Mouse (Mus musculus) cerebellum, adult 9-11 months (tissue): ENCODE measurements around the gene Exoc4.

Experiments used
- DNase-seq: peaks from one replicate; pipeline ENCODE4 v3.0.0; 2022

The Exoc4 gene

DNA sequence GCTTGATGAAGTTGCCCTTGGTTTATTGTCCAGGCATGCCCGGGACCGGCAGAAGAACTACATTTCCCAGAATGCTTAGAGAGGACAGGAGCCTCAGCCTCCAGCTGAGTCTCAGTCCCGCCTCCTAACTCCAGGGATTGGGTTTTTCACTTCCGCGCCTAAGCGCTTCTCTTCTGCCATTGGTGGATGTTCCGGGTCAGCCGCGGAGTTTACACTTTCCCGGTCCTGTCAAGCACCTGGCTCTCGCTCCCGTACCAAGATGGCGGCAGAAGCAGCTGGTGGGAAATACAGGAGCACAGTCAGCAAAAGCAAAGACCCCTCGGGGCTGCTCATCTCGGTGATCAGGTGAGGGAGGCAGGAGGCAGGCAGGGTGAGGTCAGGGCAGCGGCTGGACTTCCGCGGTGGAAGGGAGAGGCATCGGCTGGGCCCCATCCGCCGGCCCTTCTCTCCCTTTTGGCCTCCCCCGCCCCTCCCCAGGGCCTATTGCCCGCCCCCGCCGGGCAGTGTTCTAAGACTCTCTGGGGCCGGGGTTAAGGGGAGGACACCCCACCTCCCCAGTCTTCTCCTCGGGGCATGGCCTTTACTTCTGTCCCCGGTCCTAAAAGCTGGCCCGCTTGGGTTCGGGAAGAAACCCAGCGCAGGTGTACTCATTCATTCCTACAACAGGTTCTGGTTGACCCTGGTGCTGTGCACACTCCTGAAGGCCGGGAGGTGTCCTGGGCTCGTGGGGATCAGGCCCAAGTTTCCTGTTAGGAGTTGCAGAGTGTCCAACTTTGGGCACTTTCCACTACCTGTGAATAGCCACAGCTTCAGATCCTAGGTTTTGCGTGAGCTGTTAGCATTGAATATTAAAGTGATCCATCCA lies at the start of gene Exoc4:
Exoc4 (plus strand) TSS at position 192 of the 865 bp plus-strand sequence.
- DNase-seq = peak; percentile 97

DNA sequence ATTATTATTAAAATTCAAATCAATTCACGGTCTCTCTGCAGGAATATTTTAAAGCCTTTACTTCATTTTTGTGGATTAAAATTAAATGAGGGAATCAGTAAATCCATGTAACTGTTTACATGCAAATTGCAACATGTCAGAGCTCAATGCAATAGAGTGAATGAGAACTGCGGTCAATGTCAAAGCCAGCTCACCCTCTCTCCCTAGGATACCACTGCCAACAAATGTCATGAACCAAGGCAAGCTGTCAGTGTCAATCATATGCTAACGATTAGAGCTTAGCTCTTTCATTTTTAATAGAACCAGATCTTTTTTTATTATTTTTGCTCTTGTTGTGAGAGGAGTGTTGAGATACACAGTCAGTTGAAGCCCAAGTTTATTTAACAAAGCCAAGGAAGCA lies 30.1 kb upstream of the Exoc4 start:
- DNase-seq = no peak

DNA sequence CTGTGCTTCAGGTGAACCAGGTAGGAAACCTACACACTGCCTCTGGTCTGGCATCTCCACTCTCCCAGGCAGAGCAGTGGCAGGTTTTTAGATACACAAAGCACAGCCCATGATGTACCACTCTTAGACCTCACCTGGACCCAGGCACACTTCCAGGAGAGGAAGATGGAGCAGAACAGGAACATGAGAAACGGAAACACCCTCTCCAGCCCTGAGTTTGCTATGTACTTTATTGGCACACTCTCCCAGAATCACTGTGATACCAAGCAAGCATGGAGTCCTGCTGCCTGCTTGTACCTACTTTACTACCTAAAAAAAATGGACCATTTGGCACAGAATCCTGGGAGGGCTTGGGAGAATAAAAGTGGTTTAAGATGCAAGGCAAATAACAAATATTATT lies 22.2 kb upstream of the Exoc4 start:
- no peak for DNase-seq

DNA sequence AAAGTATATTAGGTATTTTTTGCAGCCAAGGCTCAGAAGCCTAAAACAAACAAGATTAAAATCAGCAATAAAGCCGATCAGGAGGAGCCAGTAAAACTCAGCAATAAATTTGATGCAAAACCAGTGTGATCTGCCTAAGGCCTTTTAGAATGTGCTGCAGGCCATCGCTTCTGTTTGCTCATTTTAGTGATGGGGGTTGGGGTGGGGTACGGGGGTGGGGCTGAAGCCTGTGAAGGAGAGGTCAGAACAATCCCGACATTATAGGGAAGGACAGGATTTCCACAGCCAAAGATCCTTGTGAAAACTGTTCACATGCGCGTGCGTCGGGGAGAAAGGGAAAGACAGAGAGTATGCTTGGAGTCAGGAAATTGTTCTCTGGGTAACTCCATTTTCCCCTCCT lies 21.5 kb upstream of the Exoc4 start:
- no peak for DNase-seq

DNA sequence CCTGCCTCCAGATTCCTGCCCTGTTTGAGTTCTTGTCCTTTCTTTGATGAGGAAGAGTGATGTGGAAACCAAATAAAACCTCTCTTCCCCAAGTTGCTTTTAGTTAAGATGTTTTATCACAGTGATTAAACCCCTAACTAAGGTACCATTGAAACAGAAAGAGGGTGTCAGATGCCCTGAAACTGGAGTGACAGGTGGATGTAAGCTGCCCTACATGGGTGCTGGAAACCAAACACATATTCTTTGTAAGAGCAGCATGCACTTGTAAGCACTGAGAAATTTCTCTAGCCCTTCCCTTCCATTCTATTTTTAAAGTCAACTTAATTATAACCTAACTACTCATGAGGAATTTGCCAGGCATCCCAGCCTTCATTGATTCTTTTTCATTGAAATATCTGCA lies 7.6 kb upstream of the Exoc4 start:
- no peak for DNase-seq

DNA sequence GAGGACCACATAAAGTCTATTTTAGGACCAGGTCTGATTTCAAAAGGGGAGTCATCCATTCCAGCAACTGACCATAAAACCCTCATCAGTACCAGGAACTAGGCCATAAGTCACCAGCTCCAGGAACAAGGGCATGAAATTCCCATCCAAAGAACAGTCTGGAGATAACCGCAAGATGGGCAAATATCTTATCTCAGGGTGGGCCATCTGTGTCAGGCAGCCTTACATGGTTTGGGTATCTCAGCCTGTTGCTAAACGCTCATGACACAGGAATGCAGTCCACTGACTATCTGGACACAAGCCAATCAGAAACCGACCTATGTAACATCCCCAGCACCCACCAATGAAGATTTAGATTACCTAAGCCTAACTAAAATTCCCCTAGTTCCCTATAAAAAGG lies 4.3 kb upstream of the Exoc4 start:
- DNase-seq = no peak

DNA sequence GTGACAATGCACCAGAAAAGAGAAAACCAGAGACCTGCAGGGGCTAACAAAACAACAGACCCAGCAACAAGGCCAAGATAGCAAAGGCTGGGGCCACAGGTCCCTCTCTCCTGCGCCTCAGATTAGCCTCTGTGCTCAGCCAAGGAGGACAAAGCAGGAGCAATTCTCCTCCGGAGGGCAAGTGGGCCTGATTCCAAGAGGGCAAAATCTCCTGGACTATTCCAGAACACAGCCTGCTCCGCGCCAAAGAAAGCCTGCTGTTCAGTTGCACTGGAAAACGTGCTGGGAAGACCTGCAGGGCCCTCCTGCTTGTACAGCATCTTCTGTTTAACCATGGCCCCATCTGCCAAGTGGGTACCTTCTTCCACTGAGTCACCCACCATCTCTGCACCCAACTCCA lies 1.7 kb upstream of the Exoc4 start:
- DNase-seq = peak; percentile 14

DNA sequence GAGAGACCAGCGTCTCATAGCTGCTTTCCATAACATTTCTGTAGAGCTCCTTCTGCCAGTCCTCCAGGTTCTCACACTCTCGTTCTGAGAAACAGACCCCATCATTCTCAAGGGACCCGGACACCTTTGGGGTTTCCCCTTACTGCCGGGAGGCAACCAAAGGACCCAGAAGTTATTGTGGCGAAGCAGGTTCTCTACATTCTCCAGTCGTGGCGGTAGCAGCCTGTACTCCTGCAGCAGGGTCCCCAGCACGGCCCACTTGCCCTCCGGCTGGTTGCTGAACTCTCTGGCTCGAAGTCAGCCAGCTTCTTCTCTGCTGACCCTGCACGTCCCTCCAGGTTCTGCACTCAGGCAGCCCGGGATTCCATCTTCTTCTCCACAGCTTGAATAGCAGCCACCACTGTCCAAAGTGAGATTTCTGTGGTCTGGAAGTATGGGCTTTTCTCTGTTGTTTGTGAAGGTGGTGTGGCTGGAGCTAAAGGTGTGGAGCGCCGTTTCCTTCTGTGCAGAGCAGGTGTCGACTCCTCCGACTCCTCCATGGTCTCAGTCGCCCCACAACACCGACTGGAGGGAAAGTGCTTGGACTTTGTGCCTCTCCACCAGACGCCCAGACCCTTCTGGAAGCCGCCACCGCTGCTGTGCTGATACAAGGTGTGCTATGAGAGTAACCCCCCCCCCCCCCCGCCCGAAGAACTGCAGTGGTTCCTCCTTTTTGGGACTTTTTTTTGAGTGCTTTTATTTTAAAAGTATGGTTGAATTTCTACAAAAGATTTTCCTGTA lies 1.1 kb upstream of the Exoc4 start:
- DNase-seq = peak; percentile 24

DNA sequence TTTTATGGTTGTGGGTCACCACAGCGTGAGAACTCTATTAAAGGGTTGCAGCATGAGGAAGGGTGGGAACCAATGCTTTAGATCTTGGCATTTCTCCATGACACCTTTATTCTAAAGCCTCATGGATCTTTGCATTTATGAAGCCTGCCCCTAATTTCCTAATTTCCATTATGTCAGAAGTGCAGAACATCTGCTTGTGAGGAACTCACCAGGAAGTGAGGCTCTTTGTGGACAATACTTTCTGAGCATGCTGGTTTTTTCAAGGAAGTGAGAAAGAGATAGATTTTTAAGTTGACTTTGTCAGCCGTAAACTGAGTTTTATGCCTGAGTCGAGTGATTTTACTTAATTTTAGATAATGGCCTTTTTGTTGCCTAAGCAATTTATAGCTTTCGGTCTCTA lies 7.8 kb downstream of the Exoc4 start:
- DNase-seq = no peak

DNA sequence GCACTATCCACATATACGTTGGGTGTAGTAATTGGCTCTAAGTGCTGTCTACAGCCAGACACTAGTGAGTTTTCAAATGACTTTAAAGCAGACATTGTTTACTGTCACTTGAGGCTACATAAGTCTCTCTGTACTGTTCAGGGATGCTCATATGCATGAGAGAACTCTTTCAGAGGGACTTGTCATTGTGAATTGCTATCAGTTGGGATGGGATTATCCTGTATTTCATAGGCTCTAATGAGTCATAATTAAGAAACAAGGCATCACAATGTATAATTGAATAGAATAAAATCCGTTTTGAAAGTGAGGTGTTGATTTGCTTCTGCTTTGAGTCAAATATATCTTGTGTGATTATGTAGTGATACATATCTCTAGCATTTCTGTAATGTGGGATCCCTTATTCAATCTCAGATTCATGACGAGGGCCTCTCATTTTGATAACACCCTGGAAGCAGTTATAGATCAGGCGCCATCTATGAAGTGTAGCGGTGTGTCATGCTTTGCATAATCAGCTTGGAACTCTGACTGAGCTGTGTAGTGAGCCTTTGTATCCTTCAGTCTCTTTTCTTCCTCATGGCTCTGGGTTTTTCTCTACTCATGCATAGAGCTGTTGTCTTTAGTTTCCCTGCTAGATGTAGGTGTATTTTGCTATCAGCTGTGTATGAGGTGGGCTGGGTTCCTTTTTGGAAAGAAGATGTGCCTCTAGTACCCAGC lies 8.3 kb downstream of the Exoc4 start:
- DNase-seq = no peak

DNA sequence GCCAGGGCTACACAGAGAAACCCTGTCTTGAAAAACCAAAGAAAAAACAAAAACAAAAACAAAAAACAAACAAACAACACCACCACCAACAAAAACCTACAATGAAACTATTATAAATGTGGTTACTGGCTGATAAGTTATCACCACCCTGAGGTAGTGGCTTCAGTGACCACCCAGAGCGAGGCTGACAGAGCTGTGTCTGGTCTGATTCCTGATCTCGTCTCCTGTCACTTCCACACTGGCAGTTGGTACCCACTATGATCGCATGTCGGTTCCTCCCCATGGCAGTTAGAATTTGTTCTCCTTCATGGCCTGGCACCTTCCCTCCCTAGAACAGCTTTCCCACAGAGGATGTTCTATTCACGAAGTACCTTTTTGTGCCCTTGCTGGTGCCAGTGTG lies 11.0 kb downstream of the Exoc4 start:
- no peak for DNase-seq

DNA sequence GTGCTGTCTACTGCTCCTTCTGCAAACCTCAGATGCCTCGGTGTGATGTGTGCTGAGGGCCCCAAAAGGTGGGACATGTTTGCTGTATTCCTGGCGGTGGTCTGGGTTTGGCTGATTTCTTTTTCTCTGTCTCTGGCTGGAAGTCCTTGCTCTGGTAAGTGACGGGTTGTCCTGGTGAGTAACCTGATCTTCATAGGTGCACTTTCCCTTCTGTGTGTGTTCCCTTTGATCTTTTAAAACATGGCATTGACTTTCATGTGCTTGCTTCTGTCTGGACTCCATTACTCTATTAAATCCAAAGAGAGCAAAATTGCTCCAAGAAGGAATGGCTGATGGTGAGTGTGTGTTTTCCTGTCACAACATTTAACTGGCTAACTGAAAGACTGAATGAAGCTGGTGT lies 12.7 kb downstream of the Exoc4 start:
- no peak for DNase-seq

DNA sequence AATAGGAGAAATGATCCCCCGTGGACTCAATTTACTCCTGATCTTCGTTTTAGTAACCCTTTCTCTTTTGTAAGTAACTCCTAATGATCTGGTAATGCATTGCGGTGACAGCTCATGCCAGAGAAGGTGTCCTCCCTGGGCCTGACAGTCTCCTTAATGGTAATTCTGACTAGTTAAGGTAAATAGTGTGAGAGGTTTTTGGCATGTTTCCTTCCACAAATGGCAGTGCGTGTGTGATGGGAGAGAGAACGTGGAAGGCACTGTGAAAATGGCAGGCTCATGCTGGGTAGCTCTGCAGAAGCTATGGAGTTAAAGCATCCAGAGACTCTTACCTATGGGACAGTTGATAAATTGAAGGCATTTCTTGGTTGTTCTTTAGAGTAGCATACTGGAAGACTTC lies 15.1 kb downstream of the Exoc4 start:
- no peak for DNase-seq

DNA sequence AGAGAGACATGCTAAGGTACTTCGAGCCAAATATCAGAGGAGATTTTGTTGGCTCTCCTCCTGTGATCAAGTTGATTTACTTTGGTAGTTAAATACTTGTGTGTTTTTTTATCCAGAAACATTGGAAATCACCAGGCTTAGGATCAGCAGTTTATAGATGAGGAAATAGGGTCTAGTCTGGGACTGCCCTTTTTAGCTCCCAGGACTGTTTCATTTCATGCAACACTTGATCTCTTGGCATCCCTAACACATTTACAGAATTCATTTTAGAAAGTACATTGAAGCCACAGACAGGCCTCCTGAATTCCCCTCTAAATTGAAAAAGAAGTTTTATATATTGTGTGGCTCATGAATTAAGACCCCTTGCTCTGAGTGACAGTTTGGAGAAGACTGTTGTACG lies 15.5 kb downstream of the Exoc4 start:
- no peak for DNase-seq

DNA sequence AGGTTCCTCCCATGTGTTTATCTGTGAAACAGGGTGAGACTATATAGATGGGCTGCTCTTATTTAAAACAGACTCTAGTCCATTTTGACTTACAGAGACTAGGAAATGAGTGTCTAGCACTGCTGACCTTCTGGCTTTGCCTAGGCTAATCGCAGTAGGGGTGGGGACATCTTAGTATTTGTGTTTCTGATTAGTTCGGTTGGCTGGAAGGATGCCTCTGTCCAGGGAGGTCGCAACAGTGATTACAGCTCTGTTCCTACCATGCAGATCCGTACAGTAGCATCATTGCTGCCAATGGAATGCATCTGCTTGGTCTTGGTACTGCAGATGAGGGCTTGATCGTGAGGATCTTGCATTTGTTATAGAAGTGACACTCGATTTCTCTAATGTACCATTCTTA lies 18.7 kb downstream of the Exoc4 start:
- no peak for DNase-seq

DNA sequence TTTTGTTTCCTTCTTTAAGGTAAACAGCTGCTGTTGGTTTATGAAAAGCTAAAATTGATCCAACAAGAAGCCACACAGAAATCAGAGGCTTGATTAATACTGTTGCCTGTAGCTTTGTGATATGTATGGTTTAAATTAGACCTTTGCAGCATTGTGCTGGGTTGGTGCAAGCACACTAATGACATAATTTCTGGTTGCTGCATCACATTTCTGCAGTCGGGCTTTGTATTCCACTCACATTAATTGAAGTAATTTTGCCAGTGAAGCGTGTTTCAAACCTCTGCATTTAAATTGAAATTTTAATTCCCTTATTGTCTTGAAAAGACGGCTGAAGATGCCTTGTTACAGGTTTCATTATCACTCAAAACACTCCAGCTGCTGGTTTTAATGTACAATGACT lies 34.6 kb downstream of the Exoc4 start:
- DNase-seq = no peak

DNA sequence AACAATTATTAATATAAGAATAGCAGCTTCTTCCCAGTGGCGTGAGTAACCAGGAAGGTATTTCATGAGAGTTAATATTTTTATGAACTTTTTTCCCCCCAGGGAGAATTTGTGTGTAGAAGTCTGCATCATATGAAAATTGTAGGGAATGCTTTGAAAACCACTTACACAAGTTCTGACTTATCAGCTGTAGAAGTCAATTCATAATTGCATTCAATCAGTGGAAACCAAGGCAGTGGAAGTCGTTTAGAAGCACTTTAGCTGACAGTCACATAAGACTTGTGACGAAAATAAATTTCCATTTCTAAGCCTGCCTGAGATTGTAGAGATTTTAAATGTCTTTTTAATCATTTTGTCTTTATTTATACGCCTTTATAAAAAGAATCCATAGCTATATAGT lies 35.1 kb downstream of the Exoc4 start:
- no peak for DNase-seq

DNA sequence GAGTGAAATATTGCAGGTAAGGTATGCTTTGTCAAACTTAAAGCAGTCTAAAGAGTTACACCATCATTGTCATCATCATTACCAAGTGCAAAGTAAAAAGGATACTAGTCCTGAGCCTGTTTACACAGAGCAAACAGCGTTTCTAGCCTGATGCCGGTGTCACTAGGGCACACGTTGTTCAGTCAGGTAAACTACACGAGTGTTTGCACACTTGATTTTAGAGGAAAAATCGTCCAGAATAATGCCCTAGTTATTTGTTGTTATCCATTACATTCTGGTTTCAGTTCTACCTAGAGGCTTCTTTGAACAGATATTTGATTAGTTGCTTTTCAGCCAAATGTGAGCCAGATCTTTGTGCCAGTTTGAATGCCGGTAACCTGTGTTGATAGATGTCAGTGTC lies 37.5 kb downstream of the Exoc4 start:
- no peak for DNase-seq

DNA sequence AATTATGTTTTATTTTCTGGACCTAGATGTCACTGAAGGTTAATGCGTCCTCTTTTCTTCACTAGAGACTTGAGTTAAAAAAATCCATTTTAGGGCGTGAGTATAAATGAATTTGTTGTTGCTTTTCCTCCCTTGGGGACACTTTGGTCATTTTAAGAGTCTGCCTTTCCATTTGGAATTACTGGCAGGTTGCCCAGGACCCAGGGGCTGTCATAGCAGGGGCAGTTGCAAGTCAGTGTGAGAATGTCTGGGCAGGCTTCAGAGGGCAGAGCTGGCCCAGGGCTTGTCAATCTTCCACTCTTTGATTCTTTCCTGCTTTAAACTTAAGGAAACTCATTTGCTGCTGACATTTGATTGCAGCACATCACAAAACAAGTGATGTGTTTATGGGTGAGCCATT lies 45.7 kb downstream of the Exoc4 start:
- peak; percentile 28 for DNase-seq

DNA sequence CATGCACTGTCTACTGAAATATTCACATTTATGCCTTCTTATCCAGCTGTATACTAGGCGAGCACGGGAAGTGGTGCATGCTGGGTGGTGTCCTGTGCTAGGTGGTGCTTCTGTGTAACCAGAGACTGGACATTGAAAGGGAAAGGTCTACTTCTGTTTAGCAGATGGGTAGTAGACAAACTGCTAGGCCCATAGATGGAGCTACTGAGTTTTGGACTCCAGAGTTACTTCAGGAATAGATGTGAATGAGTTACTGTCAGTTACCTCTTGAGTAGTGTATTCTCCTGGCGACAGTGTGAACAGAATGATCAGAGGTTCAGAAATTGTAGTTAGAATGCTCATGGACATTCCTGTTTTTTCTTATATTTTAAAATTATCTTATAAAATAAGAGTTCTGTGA lies 48.7 kb downstream of the Exoc4 start:
- no peak for DNase-seq

DNA sequence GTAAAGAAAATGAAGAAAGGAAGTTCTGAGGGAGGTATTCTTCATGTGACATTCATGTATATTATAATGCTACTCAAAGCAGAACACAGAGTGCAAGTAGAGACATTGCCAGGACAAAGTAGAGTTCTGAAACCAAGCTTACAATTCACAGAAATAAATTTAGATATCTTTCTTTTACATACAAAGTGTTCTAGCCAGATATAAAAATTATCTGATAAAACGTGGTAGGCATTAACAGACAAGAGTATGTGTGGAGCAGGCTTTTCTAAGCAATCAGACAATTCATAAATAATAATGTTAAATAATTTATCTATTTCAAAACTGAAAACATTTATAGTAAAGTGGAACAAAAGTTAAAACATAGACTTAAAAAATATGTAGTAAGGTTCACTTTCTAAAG lies 49.9 kb downstream of the Exoc4 start:
- no peak for DNase-seq

DNA sequence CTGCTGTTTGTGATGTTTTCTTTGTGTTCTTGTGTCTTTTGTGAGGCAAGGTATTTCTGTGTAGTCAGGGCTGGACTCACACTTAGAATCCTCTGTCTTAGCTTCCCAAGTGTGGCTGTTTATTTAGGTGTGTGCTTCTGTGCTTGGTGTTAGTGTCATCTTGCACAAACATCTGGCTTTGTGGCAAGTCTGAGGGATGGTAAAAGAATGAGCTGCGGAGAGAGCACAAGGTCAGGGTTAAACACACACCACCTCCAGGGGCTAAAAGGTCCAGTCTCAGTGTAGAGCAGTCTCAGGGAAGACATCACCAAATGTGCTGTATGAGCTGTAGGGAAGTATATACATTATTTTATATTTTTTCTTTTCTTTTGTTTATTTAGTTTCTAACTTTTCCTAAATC lies 57.1 kb downstream of the Exoc4 start:
- no peak for DNase-seq

DNA sequence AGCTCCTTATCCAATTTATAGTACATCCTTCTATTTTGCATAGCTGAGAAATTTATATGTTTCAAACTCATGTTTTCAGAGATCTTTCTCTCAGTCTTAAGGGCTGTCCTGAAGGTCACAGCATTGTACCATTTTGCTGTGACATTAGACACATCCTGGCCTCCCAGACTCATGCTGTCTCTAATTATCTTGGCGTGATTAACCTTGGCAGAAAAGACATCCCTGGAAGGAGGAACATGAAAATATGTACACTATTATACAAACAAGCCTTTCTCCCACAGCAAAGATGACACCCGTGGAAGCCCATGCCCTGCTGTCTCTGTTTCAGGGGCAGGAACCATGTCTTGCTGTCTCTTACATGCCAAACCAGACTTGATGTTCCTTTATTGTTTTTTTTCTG lies 59.8 kb downstream of the Exoc4 start:
- DNase-seq = peak; percentile 41

DNA sequence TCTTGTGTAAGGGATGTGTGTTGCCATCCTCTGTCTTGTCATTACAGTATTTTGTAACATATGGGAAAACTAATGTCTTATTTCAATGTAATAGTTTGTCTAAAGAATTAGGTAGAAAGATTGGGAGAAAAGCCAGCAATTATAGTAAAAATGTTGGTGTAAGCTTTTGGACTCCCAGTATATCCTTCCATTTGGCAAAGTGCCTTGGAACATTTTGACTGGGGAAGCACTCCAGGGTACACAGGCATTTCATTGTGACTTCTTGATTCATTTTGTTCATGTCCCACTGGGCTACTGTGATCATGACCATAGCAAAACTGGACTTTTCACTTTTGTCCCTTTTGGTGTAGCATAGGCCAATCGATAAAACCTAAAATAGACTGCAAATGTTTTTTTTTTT lies 61.6 kb downstream of the Exoc4 start:
- peak; percentile 24 for DNase-seq
